Mouse (Mus musculus) heart, adult 2 months (tissue): ENCODE data around the gene Eps8.

Experiments
- CTCF ChIP-seq: fragments of 200-600 bp; IDR thresholded peaks from 2 replicates; pipeline ENCODE4 v1.8.1; 2022; ENCODE audit warnings: antibody characterized with exemption, mild to moderate bottlenecking, moderate library complexity
- POLR2A ChIP-seq: fragments of 200-500 bp; IDR thresholded peaks from 2 replicates; pipeline ENCODE4 v1.6.1; 2011; ENCODE audit warnings: mild to moderate bottlenecking, low read depth, low read length, control low read depth; ENCODE audit not compliant: insufficient read depth

DNA sequence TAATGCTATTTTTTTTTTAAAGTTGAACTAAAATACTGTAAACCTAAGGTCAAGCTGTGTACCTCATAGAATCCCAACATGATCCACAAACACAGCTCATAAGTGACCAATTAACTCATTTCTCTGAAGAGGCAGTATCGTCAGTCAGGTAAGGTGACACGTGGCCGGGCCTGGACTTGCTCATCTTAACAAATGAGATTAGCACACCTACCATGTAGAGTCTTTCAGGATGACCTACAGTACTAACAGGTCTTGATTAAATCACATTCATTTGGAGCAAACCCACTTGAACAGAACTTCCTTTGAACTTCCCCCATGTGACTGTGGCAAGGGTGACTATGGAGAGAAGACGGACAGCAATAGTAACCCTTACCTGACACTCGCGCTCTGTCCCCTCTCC, 66.8 kb downstream of the Eps8 start:
- TF ChIP-seq POLR2A, result no peak
- TF ChIP-seq CTCF, result no peak
